Mouse (Mus musculus) brain, adult 2 months (tissue): ENCODE measurements around the gene Gpn1.

Experiments used
- DNase-seq: peaks from one replicate; pipeline ENCODE4 v3.0.0; 2011; ENCODE audit warnings: low read depth, low spot score

Gene Gpn1

GRCm38 (mm10) chr5:31559401-31559800 is 64.9 kb downstream of the Gpn1 start:
- DNase-seq, result no peak

GRCm38 (mm10) chr5:31560352-31560751 is 65.8 kb downstream of the Gpn1 start:
- no peak for DNase-seq

GRCm38 (mm10) chr5:31562036-31562666 is 67.6 kb downstream of the Gpn1 start:
- DNase-seq, result peak; percentile 81
